Mouse (Mus musculus) testis, adult 2 months (tissue): Measurements from ENCODE around the gene Kctd17.

Source experiments
- CTCF ChIP-seq: fragments of 200-500 bp; IDR thresholded peaks from 2 replicates; pipeline ENCODE4 v1.5.1; 2012; ENCODE audit warnings: low read depth, mild to moderate bottlenecking, inconsistent platforms, low read length, moderate library complexity; ENCODE audit not compliant: control insufficient read depth, insufficient read depth, insufficient replicate concordance
- POLR2A ChIP-seq: fragments of 200-500 bp; IDR thresholded peaks from 2 replicates; pipeline ENCODE4 v1.6.1; 2012; ENCODE audit warnings: low read depth, mild to moderate bottlenecking, inconsistent platforms, low read length, moderate library complexity; ENCODE audit not compliant: control insufficient read depth

- no peak for TF ChIP-seq CTCF
- TF ChIP-seq POLR2A: no peak
Measured at GRCm38 (mm10) chr15:78468379-78468937, 40.1 kb downstream of the Kctd17 start, which contains the start of gene Tmprss6.
